Mouse (Mus musculus) Patski (cell line): ENCODE data around the gene Zdhhc13. TPM values are rescaled to one million over a fixed set of nuclear protein-coding genes. Genes with fewer than 3 reads are reported as not detected.
A peak's percentile ranks its signal among the peaks of the same experiment; 100 is the strongest.

Source experiments
- ATAC-seq: fragments of 100-300 bp; one replicate; pipeline ENCODE4 v1.8.0; 2021
- CTCF ChIA-PET: fragments of 350-600 bp; sonication (Branson Sonifier 250); formaldehyde crosslinking; loops from one replicate; lab custom pipeline; 2022; ENCODE audit warnings: inconsistent platforms; lab: Charles Lee
- POLR2A ChIA-PET: fragments of 350-600 bp; sonication (Branson Sonifier 250); formaldehyde crosslinking; loops from one replicate; lab custom pipeline; 2022; ENCODE audit warnings: antibody characterized with exemption, inconsistent platforms; lab: Charles Lee
- DNase-seq: peaks from one replicate; pipeline ENCODE4 v3.0.0-alpha.2; 2011; ENCODE audit warnings: low read depth, low spot score
- H3K27me3 ChIP-seq: fragments of 371-371 bp; one replicate; pipeline ENCODE4 v1.5.1; 2021
- CTCF ChIP-seq: fragments of 100-300 bp; IDR thresholded peaks from one replicate; pipeline ENCODE4 v1.5.1; 2021
- in situ Hi-C: fragments of 300-500 bp; cut with MboI; formaldehyde crosslinking; loops from 3 replicates; pipeline ENCODE4 v1.11.1; 2018; ENCODE audit warnings: low pct_unique_long_range_greater_than_20kb, mixed read lengths
- polyA plus RNA-seq: library from polyadenylated mRNA; unstranded; gene quantifications from one replicate; pipeline ENCODE4 v1.2.3, GENCODE M21; 2021

Gene Zdhhc13
- polyA plus RNA-seq, 1 experiment from 2014 or later, result 59.2 TPM

- H3K27me3 ChIP-seq, result no peaks in the 10 kb centered on the region
- ChIA-PET POLR2A (no interaction called here), CTCF (interaction anchor here (0.7 to 1.7 kb wide), 3 partner anchors 9 to 46 kb away, joined by 3 to 4 read pairs (median 3); no protein-coding TSS in a partner anchor)
- ATAC-seq (peak; percentile 51), DNase-seq (no peak)
- peak; percentile 50 for TF ChIP-seq CTCF
- in situ Hi-C loops, result no loop called here
These were observed 17.8 kb downstream of the Zdhhc13 start for GRCm38 (mm10) chr7:48806587-48806986.

DNA sequence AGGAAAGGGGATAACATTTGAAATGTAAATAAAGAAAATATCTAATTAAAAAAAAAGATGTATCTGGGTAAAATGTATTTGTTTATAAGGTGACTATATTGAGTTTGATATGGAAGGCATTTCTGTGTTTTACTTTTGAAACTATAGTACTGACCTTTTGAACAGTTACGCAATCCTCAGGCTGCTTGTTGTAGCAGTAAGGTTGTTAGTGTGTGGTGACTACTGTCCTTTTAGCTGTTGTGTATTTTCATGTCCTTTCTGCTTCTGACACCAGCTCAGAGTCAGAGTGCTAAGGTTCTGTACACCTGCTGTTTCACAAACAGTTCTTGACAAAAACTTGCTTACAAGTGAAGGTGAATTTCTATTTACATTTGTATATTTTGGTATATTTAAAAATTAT is 21.8 kb downstream of the Zdhhc13 start:
- no peak for TF ChIP-seq CTCF
- CTCF ChIA-PET, result interaction anchor here (1.1 to 2.0 kb wide), 2 partner anchors 16 to 50 kb away, joined by 4 to 5 read pairs; no protein-coding TSS in a partner anchor
- DNase-seq, result no peak
- in situ Hi-C loops, result loop anchor here (10.0 kb wide), 1 partner anchor 64 kb away; no protein-coding TSS in a partner anchor
- POLR2A ChIA-PET, result no interaction called here
- H3K27me3 ChIP-seq, result no peaks in the 10 kb centered on the region
- no peak for ATAC-seq

GRCm38 (mm10) chr7:48812358-48812757 is 23.6 kb downstream of the Zdhhc13 start:
- CTCF ChIA-PET, result interaction anchor here (1.1 to 2.0 kb wide), 5 partner anchors 16 to 85 kb away, joined by 3 to 5 read pairs (median 3); no protein-coding TSS in a partner anchor
- TF ChIP-seq CTCF, result no peak
- ATAC-seq, result no peak

DNA sequence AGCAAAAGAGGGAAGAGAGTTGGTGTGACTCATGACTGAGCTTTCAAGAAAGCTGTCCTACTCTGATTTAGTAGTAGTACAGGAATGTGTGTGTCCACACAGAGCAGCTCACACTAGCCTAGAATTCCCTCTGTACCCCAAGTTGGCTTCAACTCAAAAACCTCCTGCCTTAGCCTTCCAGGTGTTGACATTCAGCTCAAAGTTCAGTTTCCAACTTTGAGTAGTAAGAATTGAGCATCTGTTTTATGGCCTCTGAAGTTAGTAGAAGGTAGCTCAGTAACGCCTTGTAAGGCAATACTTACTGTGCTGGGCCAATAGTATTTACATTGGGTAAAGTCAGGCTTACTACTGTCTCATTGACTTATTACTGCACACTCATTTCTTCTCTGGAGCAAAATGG is 24.8 kb downstream of the Zdhhc13 start:
- in situ Hi-C loops, result loop anchor here (10.0 kb wide), 1 partner anchor 61 kb away; no protein-coding TSS in a partner anchor
- ChIA-PET POLR2A (no interaction called here), CTCF (interaction anchor here (0.9 to 1.4 kb wide), 6 partner anchors 9 to 84 kb away, joined by 3 to 5 read pairs (median 3); no protein-coding TSS in a partner anchor)
- DNase-seq (no peak), ATAC-seq (no peak)
- TF ChIP-seq CTCF, result no peak
- no peaks in the 10 kb centered on the region for H3K27me3 ChIP-seq

More at GRCm38 (mm10) chr7:48812358-48812757, 23.6 kb downstream of the Zdhhc13 start:
- in situ Hi-C loops, result loop anchor here (10.0 kb wide), 1 partner anchor 62 kb away; no protein-coding TSS in a partner anchor
- DNase-seq, result no peak
- POLR2A ChIA-PET, result no interaction called here
- no peaks in the 10 kb centered on the region for H3K27me3 ChIP-seq

GRCm38 (mm10) chr7:48821654-48822053 is 32.9 kb downstream of the Zdhhc13 start:
- ATAC-seq, result no peak
- ChIA-PET CTCF (no interaction called here), POLR2A (no interaction called here)
- DNase-seq, result no peak
- in situ Hi-C loops, result no loop called here
- H3K27me3 ChIP-seq, result no peaks in the 10 kb centered on the region
- TF ChIP-seq CTCF, result no peak

- ChIA-PET CTCF (interaction anchor here (1.5 kb wide), 1 partner anchor 15 kb away, joined by 6 read pairs; no protein-coding TSS in a partner anchor), POLR2A (no interaction called here)
- TF ChIP-seq CTCF, result no peak
- no peaks in the 10 kb centered on the region for H3K27me3 ChIP-seq
- in situ Hi-C loops, result no loop called here
- DNase-seq (no peak), ATAC-seq (no peak)
These were observed 34.8 kb downstream of the Zdhhc13 start for GRCm38 (mm10) chr7:48823621-48824020.

DNA sequence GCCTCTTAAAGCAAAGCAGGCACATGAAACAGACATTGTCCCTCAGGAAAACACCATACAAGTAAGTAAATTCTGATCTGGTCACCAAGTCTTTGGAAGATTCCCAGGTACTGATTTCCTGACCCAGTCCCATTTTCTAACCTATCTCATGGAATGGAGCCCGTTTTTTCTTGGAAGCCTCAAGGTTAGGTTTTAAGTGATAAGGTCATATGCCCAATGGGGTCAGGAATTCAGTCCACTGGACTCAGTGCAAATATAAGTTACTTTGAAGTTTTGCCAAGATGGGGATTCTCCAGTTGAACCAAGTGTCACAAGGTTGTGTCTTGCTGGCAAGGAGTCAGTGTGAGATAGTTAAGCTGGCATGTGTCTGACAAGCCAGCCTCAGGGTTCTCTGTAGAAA is 35.9 kb downstream of the Zdhhc13 start:
- ATAC-seq (no peak), DNase-seq (no peak)
- ChIA-PET POLR2A (no interaction called here), CTCF (interaction anchor here (1.0 to 1.5 kb wide), 2 partner anchors 14 to 70 kb away, joined by 3 to 6 read pairs; no protein-coding TSS in a partner anchor)
- no peak for TF ChIP-seq CTCF
- in situ Hi-C loops, result no loop called here
- no peaks in the 10 kb centered on the region for H3K27me3 ChIP-seq

DNA sequence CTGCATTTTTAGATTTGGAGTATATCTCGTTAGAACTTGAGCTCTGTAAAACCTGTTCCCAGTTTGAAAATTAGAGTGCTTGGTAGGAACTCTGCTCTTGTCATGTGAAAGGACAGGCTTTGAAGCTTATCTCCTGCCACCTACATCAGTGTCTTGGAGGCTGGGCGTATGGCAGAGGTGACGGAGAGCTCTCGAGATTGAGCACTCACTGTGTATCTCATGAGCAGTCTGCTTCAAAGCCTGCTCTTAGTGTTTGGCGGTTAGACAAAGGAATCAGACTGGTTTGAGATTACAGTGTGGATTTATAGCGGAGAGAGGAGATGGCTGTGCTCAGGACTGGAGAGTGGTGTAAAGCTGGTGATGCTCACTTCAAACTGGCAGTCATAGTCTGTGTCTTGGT is 36.4 kb downstream of the Zdhhc13 start:
- POLR2A ChIA-PET, result no interaction called here
- CTCF ChIA-PET, result interaction anchor here (1.0 kb wide), 1 partner anchor 70 kb away, joined by 3 read pairs; no protein-coding TSS in a partner anchor
- ATAC-seq, result no peak
- TF ChIP-seq CTCF, result no peak
- in situ Hi-C loops, result no loop called here
- no peaks in the 10 kb centered on the region for H3K27me3 ChIP-seq
- DNase-seq, result no peak

DNA sequence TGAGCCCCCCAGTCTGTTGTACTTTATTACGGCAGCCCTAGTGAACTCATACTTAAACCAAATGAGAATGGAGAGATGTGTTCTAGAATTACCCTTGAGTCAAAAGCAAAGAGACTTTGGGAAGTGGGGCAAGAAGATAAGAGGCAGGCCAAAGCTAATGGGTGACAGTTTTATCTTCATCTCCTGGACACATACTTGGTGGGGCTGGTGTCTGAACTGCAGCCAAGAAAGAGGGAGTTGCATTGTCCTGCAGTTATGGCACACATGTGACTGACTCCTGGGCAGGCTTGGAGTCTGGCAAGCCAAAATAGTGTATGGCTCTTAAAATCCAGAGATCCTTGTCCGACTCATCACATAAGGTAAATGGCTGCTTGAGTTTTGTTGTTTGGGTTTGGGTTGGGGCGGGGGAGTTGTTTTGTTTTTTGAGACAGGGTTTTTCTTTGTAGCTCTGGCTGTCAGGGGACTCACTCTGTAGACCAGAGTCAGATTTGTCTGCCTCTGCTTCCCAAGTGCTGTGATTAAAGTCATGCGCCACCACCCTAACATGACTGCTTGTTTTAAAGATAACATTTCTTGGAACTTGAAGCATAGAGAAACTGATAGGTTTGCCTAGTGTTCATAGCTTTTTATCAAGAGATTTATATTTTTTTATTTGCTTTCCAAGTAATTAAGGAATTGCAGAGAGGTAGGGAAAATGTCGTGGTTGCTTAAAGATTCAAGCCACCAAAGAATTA is 40.5 kb downstream of the Zdhhc13 start:
- POLR2A ChIA-PET, result no interaction called here
- CTCF ChIA-PET, result interaction anchor here (0.8 to 1.3 kb wide), 3 partner anchors 9 to 17 kb away, joined by 3 read pairs; no protein-coding TSS in a partner anchor
- in situ Hi-C loops, result no loop called here
- no peak for DNase-seq
- H3K27me3 ChIP-seq, result no peaks in the 10 kb centered on the region
- no peak for TF ChIP-seq CTCF
- no peak for ATAC-seq

GRCm38 (mm10) chr7:48830395-48830794 is 41.6 kb downstream of the Zdhhc13 start:
- in situ Hi-C loops, result no loop called here
- DNase-seq (no peak), ATAC-seq (no peak)
- no peak for TF ChIP-seq CTCF
- ChIA-PET POLR2A (no interaction called here), CTCF (no interaction called here)
- no peaks in the 10 kb centered on the region for H3K27me3 ChIP-seq

DNA sequence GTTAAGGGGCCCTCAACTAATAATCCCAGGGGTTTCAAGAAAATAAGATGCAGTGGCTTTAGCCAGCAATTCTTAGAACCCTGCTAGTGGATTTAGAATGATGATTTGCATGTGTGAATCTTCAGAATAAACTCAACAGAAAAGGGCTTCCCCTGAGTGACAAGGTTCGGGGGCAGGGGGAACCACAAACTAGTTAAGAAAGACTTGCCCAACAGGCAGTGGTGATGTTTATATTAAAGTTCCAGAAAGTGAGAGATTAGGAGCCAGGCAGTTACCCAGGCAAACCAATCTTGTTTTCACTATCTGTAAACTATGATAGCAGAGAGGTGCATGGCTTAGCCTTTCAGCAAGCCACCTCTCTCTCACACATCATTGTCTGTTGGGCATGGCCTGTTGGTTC is 43.9 kb downstream of the Zdhhc13 start:
- CTCF ChIA-PET, result interaction anchor here (1.0 to 1.1 kb wide), 3 partner anchors 22 to 41 kb away, joined by 3 to 4 read pairs (median 3); no protein-coding TSS in a partner anchor
- ATAC-seq (no peak), DNase-seq (no peak)
- H3K27me3 ChIP-seq, result no peaks in the 10 kb centered on the region
- no peak for TF ChIP-seq CTCF
- POLR2A ChIA-PET, result no interaction called here
- in situ Hi-C loops, result no loop called here
